Mouse (Mus musculus) erythroid progenitor cell, adult 5-6 weeks (primary cell): Measurements from ENCODE around the gene Tcte2. TPM values are rescaled to one million over a fixed set of nuclear protein-coding genes. Genes with fewer than 3 reads are reported as not detected.
"Not testable (repeated sequence)": the region's sequence is repeated elsewhere in the genome, so short reads cannot be mapped to it uniquely, and the experiment has no call there.

Experiments
- ATAC-seq: replicated peaks from 2 replicates; pipeline ENCODE4 v1.8.0; 2016; ENCODE audit warnings: moderate number of reproducible peaks, mild to moderate bottlenecking, moderate TSS enrichment, inconsistent platforms; ENCODE audit not compliant: poor library complexity, low FRiP score, severe bottlenecking
- total RNA-seq, 2 experiments: library from RNA; stranded (forward) in 1 of 2; stranded (reverse) in 1 of 2; fragments of 150-400 nt in 1 of 2; fragments of 186-747, 209-891 nt in 1 of 2; gene quantifications; 2 replicates each; pipeline versions ENCODE4 v1.2.3 to v1.2.4; 2015 to 2017; ENCODE audit warnings: low replicate concordance in 2 of 2

Gene Tcte2
- total RNA-seq, 2 experiments from 2014 or later: not detected

GRCm38 (mm10) chr17:13687656-13688055 is 74.0 kb downstream of the Tcte2 start:
- no peak for ATAC-seq

GRCm38 (mm10) chr17:13687086-13687485 is 74.5 kb downstream of the Tcte2 start:
- ATAC-seq: no peak

GRCm38 (mm10) chr17:13685621-13686020 is 76.0 kb downstream of the Tcte2 start:
- ATAC-seq: no peak

- no peak for ATAC-seq
Measured at GRCm38 (mm10) chr17:13684256-13684655, 77.4 kb downstream of the Tcte2 start.

GRCm38 (mm10) chr17:13683411-13684174 is 78.0 kb downstream of the Tcte2 start:
- no peak for ATAC-seq

- ATAC-seq: no peak
Measured at GRCm38 (mm10) chr17:13683027-13683410, 78.6 kb downstream of the Tcte2 start.

- ATAC-seq: no peak
Measured at GRCm38 (mm10) chr17:13682378-13683026, 79.1 kb downstream of the Tcte2 start.

- no peak for ATAC-seq
Measured at GRCm38 (mm10) chr17:13681686-13682085, 79.9 kb downstream of the Tcte2 start.

GRCm38 (mm10) chr17:13681126-13681525 is 80.5 kb downstream of the Tcte2 start:
- no peak for ATAC-seq

- no peak for ATAC-seq
Measured at GRCm38 (mm10) chr17:13680318-13680717, 81.3 kb downstream of the Tcte2 start.

GRCm38 (mm10) chr17:13679725-13680124 is 81.9 kb downstream of the Tcte2 start:
- no peak for ATAC-seq

GRCm38 (mm10) chr17:13677225-13678148 is 84.1 kb downstream of the Tcte2 start:
- ATAC-seq: no peak

GRCm38 (mm10) chr17:13676099-13676498 is 85.5 kb downstream of the Tcte2 start:
- ATAC-seq: not testable (repeated sequence)

- ATAC-seq: no peak
Measured at GRCm38 (mm10) chr17:13675630-13676029, 86.0 kb downstream of the Tcte2 start.

- ATAC-seq: no peak
Measured at GRCm38 (mm10) chr17:13674695-13675306, 86.8 kb downstream of the Tcte2 start.

- ATAC-seq: no peak
Measured at GRCm38 (mm10) chr17:13671732-13672131, 89.9 kb downstream of the Tcte2 start.

GRCm38 (mm10) chr17:13670227-13670626 is 91.4 kb downstream of the Tcte2 start:
- no peak for ATAC-seq

- ATAC-seq: no peak
Measured at GRCm38 (mm10) chr17:13669206-13669605, 92.4 kb downstream of the Tcte2 start.

GRCm38 (mm10) chr17:13668052-13669015 is 93.3 kb downstream of the Tcte2 start:
- no peak for ATAC-seq
